Mouse (Mus musculus) left cerebral cortex, adult 2 months (tissue): ENCODE measurements around the gene C1qb. TPM values are rescaled to one million over a fixed set of nuclear protein-coding genes. Genes with fewer than 3 reads are reported as not detected.

Experiments
- DNase-seq, 2 experiments: peaks; one replicate each; pipeline ENCODE4 v3.0.0; 2021 to 2022; ENCODE audit warnings: low spot score in 2 of 2, mixed read lengths in 1 of 2; ENCODE audit errors: extremely low spot score in 1 of 2
- H3K27ac ChIP-seq: fragments of 200-600 bp; 2 replicates; pipeline ENCODE4 v1.8.1; 2022
- H3K4me3 ChIP-seq: fragments of 200-600 bp; 2 replicates; pipeline ENCODE4 v1.8.1; 2022
- CTCF ChIP-seq: fragments of 200-600 bp; IDR thresholded peaks from 2 replicates; pipeline ENCODE4 v1.8.1; 2022; ENCODE audit warnings: antibody characterized with exemption, mild to moderate bottlenecking, moderate library complexity
- intact Hi-C: fragments of 180-260 bp; cut with DNase I; formaldehyde crosslinking; loops from one replicate; pipeline ENCODE4 v1.15.1; 2025
- total RNA-seq, 2 experiments: library from RNA; stranded (reverse); gene quantifications; 2 replicates each; pipeline ENCODE4 v1.2.3; 2021

C1qb gene
- total RNA-seq, 2 experiments from 2014 or later, result 57.5 to 60.3 TPM

DNA sequence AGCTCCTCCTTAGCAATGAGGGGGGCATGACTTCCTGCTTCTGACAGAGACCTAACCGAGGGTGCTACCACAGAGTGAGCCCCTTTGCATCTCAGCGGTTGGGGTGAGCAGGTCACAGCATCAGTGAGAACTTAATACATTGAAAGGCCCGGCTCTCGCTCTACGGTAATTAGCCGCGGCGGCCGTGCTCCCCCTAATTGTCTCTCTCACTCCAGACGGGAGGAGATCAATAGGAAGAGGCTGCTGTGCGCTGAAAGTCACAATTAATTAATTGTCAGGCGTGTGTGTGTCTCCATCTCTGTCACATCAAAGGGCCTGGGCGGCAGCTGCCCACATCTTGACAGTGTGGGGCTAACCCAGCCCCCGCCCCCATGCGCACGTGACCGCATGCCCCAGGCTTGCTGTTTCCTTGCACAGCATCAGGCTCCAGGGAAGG is 25.2 kb upstream of the C1qb start:
- TF ChIP-seq CTCF, result no peak
- Histone ChIP-seq H3K4me3 (no peak overlapping the region), H3K27ac (no peak overlapping the region)
- no peak for DNase-seq
- intact Hi-C loops, result no loop called here

DNA sequence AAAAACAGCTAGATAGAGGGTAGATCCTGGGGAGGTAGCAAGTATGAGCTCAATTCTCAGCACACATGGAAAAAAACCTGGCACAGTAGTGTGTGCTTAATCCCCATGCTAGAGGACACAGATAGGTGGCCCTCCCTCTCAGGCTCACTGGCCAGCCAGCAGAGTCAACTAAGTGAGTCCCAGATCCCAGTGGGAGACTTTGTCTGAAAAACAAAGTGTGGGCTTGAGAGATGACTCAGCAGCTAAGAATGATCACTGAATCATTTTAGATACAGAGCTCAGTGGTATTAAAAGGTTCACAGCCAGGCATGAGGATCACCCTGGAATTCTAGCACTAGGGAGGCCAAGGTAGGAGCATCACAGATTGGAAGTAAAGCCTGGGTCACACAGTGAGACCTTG is 21.8 kb upstream of the C1qb start:
- intact Hi-C loops, result no loop called here
- DNase-seq, result no peak
- no peak for TF ChIP-seq CTCF
- no peak overlapping the region for H3K4me3 ChIP-seq
- no peak overlapping the region for H3K27ac ChIP-seq

DNA sequence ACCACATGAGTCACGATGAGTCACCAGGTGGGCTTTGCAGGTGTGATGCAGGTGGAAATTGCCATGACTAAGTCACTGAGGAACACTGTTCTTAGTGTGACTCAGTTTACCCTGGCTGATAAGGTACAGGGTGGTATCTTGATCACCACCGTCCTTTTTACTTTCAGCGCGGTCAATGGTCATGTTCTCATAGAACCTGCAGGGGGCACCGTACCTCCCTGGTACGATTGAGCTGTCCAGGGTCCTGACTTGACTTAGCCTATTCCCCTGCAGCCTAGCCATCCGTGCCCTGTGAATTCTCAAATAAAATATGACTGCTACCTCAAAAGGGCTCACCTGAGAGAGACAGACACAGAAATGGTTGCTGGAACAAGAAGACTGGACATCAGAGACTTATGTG is 21.0 kb upstream of the C1qb start:
- DNase-seq, result no peak
- intact Hi-C loops, result no loop called here
- peak; percentile 66 for TF ChIP-seq CTCF
- Histone ChIP-seq H3K4me3 (no peak overlapping the region), H3K27ac (no peak overlapping the region)

DNA sequence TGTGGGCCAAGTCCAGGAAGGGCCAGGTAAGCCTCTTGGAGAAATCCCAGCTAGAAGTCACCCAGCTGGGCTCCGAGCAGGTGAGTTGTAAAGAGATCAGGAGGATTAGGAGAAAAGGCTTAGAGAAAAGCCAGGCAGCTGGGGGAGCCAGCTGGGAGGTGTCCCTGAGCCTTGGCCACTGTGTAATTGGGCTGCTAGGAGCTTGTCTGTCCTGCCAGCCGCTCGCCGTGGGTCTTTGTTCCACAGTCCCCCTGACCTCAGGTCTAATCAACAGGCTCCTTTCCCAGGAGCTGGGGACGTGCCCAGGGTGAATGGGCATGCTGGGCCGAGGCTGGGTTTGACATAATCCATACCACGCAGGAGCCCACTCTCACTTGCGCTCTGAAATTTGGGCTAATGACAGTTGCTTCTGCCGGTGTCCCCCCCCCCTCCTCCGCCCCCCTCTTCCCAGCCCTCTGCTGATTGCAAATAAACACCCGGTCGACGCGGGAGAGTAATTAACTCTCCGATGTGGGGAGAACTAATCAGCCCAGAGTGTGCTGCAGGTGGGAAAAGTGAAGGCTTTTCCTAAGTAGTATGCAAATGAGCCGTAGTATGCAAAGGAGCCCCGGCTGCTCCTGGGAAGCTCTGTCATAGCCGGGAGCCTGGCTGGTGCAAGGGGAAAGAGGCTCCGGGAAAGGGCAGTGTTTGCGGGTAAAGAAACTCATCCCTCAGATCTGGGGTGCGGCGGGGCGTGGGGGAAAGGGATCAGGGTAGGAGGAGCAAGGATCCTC is 19.0 kb upstream of the C1qb start:
- TF ChIP-seq CTCF, result no peak
- H3K27ac ChIP-seq, result no peak overlapping the region
- H3K4me3 ChIP-seq, result no peak overlapping the region
- DNase-seq, result no peak
- intact Hi-C loops, result no loop called here

DNA sequence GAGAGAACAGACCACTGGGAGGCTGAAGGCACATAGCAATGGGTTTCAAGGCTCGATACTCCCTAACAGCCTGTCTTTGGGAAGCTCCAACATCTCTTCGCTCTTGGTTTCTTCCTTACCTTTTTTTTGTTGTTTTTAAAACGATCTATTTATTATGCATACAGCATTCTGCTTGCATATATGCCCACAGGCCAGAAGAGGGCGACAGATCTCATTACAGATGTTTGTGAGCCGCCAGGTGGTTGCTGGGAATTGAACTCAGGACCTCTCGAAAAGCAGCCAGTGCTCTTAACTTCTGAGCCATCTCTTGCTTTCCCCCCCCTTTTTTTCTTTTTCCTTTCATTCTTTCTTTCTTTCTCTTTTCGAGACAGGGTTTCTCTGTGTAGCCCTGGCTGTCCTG is 13.2 kb upstream of the C1qb start:
- Histone ChIP-seq H3K27ac (no peak overlapping the region), H3K4me3 (no peak overlapping the region)
- no peak for DNase-seq
- intact Hi-C loops, result loop anchor here (10.0 kb wide), 1 partner anchor 506 kb away; the partner anchor contains the start of gene Cela3a
- TF ChIP-seq CTCF, result peak; percentile 40

DNA sequence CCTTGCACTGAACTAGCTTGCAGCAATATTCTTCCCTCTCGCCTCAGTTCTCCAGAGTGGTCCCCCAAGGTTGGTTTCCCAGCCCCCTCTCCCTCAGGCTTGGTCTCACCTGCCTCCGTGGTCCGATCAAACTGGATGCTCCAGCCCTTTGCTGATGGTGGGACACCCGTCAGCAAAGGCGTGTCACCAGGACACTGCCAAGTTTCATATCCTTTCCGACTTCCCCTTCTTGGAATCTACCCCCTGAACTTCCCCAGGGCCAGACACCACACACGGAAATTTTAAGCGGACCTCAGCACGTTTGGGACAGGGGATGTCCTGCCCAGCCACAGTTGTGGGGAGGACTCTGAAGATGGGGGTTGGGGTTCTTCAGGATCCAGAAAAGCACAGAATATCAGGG is 12.7 kb upstream of the C1qb start, which contains the start of gene C1qa:
Gene C1qa (minus strand): TSS at position 167 of the 400 bp plus-strand sequence.
- no peak for TF ChIP-seq CTCF
- intact Hi-C loops, result loop anchor here (10.0 kb wide), 1 partner anchor 506 kb away; the partner anchor contains the start of gene Cela3a

DNA sequence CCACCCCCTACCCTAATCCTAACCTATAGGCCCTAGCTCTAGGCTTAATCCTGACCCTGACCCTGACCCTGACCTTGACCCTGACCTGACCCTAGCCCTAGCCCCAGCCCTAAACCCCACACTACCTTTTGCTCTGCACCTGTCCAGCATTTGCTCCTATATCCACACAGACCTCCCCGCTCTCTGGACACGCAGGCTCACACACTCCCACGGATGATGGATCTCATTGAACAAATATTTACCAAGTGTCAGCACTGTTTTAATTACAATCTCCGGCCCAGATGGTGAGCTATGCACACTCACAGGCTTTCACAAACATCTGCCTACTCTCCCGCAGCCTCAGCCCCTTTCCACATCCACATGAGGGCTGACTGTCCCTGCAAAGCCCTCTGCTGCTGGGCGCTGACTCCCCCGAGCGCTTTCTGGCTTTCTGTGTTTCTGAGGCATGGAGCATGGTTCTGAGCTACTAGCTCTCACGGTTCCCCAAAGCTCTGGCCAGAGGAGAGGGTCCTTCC is 12.2 kb upstream of the C1qb start:
- intact Hi-C loops, result loop anchor here (10.0 kb wide), 1 partner anchor 507 kb away; the partner anchor contains the start of gene Cela3a
- H3K4me3 ChIP-seq, result no peak overlapping the region
- no peak for TF ChIP-seq CTCF
- DNase-seq, result no peak
- H3K27ac ChIP-seq, result no peak overlapping the region

More for the DNA sequence above, 12.7 kb upstream of the C1qb start, which contains the start of gene C1qa:
- H3K27ac ChIP-seq, result no peak within 1 kb of the TSS
- DNase-seq, result no peak
- H3K4me3 ChIP-seq, result no peak within 1 kb of the TSS

DNA sequence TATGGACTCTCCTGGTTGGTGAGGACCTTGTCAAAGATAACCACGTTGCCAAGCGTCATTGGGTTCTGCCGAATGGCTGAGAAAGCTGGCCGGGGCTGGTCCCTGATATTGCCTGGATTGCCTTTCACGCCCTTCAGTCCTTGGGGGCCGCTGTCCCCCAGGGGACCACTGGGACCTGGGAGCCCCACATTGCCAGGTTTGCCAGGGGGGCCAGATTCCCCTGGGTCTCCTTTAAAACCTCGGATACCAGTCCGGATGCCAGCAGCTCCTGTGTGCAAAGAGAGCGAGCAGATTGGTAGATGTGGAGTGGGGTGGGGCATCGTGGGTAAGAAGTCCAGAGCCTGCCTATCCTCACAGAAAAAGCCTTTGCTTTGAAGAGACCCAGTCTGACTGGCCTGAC is 10.5 kb upstream of the C1qb start:
- TF ChIP-seq CTCF, result no peak
- DNase-seq, result no peak
- intact Hi-C loops, result loop anchor here (10.0 kb wide), 1 partner anchor 508 kb away; the partner anchor contains the start of gene Cela3a
- no peak overlapping the region for H3K27ac ChIP-seq
- H3K4me3 ChIP-seq, result no peak overlapping the region

DNA sequence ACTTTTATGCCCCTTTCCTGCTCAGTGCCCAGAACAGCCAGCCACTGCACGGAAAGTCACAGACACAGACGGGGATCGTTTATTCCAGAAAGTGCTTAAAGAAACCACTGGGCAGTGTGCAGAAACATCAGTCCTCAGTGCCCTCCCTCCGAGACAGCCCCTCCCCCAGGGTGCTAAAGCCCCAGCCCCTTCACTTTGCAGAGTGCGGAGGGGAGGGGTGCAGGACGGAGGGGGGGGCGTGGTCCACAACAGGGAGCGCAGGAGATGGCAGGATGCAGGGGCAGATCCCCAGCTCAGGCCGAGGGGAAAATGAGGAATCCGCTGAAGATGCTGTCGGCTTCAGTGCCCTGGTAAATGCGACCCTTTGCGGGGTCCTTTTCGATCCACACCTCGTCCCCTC is 9.9 kb upstream of the C1qb start:
- H3K4me3 ChIP-seq, result no peak overlapping the region
- intact Hi-C loops, result loop anchor here (2.0 to 10.0 kb wide), 2 partner anchors 85 to 509 kb away; partner anchors contain the start of gene Cela3a

DNA sequence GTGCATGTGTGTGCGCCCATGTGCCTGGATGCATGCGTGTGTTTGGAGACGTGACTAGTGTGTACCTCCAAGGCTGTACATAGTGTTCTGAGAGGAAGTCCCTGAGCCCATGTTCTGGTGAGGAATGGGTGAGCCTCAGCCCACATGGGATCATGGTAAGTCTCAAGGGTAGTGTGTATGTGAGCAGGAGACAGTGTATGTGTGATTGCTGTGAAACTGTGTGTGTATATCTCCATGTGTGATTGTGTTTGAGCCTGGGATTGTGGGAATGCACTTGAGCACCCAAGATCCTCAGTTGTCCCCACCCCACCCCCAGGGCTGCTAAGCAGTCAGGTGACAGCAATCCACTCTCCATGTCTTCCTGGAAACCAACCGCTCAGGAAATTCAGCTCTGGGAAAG is 8.8 kb upstream of the C1qb start:
- no peak for TF ChIP-seq CTCF
- Histone ChIP-seq H3K27ac (no peak overlapping the region), H3K4me3 (no peak overlapping the region)
- DNase-seq, result no peak
- intact Hi-C loops, result loop anchor here (1.0 to 10.0 kb wide), 3 partner anchors 86 to 510 kb away; partner anchors contain the start of gene Cela3a

More for the DNA sequence above, 9.9 kb upstream of the C1qb start:
- no peak for TF ChIP-seq CTCF
- DNase-seq, result no peak
- no peak overlapping the region for H3K27ac ChIP-seq

DNA sequence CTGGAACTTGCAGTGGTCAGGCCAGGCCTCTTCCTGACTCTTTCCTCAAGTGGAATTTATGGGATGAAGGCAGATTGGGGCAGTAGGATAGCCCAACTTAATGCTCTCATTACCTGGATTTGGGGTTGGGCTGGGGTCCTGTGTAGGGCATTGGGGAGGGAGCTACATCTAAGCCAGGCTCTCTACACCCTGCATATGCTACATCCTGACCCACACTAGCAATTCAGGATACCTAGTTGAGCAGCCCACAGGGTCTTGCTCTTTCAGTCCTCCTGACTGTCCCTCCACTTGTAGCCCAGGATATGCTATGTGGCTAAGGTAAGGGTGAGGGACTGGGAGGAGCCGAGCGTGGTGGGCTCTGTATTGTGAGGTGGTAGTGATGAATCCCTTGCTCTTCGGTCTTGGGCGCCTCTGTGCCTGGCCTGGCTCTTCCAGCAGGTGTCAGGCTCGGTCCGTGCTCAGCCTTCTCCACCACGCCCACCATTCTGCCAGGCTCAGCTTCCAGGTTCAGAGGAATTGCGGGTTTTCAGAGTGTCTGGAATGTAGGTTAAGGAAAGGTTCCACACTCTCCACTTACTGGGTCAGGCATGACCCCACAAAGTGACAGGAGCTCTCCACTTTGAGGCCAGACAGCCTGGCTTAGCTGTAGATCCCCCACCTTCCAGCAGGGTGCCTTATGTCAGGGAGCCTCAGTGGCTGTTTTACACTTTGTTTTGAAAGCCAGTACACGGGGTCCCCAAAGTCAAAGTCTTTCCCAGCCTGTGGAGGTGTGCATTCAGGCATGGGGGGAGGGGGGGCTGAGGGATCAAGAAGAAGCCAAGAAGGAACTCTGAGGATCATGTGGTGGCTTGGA is 7.9 kb upstream of the C1qb start:
- DNase-seq, result peak; percentile 62
- Histone ChIP-seq H3K27ac (no peak overlapping the region), H3K4me3 (no peak overlapping the region)
- intact Hi-C loops, result loop anchor here (1.0 to 10.0 kb wide), 3 partner anchors 87 to 511 kb away; partner anchors contain the start of gene Cela3a
- peak; percentile 78 for TF ChIP-seq CTCF
